Mouse (Mus musculus) left cerebral cortex, adult 8-10 months (tissue): ENCODE data around the gene Spon1. TPM values are rescaled to one million over a fixed set of nuclear protein-coding genes. Genes with fewer than 3 reads are reported as not detected.
A peak's percentile ranks its signal among the peaks of the same experiment; 100 is the strongest.

ENCODE experiments used
- DNase-seq, 2 experiments: peaks; one replicate each; pipeline ENCODE4 v3.0.0; 2022; ENCODE audit warnings: low spot score in 2 of 2
- total RNA-seq, 4 experiments: library from RNA; stranded (reverse); gene quantifications; 2 replicates each; pipeline ENCODE4 v1.2.4; 2022

The Spon1 gene
- total RNA-seq, 4 experiments from 2014 or later, result 39.1 to 44.5 (median 40.4) TPM

DNA sequence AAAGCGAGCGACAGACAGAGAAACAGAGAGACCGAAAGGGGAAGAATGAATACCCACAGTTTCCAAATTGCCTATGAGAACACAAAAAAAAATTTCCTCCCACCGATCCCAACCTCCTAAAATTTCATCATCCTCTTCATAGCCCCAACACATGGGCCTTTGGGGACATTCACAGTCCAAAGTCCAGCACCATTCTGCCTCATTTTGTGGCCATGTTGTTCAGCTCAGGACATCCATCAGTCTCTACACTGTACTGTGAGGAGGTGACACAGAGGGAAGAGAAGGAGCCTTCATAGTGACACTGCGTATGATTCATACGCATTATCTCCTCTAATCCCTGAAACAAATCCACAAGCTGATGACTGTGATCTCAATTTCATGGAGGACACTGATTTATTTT is 12.7 kb downstream of the Spon1 start:
- DNase-seq, result no peak

DNA sequence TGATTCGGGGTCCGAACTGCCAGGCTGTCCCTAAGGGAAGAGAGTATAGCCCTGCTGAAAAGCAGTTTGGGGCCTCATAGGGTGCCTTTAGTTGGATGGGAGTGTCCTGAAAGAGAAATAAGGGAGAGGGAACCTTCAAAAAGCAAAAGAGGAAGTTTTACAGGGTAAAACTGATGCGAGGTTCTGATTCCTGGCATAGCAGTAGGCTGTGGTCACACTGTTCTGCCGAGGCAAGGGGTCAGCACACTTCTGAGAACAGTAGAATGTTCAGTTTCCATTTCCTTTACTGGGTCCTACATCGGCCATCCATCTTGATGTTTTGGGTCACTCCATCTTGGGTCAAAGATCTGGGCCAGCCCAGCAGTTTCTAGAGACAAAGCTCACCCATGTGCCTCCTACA is 14.5 kb downstream of the Spon1 start:
- DNase-seq, result no peak

GRCm38 (mm10) chr7:113791991-113792390 is 26.2 kb downstream of the Spon1 start:
- DNase-seq, result no peak

DNA sequence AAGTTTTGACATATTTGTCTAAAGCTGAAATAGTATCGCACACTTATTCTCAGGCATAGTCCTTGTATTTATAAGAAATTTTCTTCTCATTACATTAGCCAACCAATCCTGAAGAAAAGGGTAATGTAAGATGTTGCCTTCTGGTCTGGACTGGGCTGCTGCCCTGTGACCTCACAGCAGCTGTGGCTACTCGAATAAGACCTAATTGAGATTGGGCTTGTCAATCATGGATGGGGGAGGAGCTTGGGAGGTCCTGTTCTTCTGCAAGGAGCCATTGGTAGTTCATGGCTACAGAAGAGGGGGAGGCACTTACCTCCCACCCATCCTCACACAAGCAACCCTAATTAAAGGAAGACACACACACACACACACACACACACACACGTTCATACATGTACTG is 27.1 kb downstream of the Spon1 start:
- no peak for DNase-seq

- no peak for DNase-seq
Measured at GRCm38 (mm10) chr7:113795209-113795608, 29.4 kb downstream of the Spon1 start.

DNA sequence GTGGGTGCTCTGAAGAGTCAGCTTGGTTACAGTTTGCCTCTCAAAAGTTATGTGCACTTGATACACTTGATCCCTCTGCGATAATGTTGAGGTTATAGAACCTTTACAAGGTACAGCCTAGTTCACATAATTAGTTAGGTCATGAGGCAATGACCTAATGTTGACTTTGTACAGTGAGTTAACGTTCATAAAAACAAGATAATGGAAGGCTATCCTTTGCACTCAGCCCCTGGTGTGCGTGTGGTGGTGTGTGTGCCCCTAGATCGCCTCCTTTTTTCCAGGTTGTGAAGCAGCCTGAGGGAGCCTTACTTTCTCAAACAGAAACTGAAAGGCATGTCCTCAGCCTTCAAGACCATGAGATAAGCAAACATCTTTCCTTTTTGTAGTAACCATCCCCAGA is 31.3 kb downstream of the Spon1 start:
- no peak for DNase-seq

DNA sequence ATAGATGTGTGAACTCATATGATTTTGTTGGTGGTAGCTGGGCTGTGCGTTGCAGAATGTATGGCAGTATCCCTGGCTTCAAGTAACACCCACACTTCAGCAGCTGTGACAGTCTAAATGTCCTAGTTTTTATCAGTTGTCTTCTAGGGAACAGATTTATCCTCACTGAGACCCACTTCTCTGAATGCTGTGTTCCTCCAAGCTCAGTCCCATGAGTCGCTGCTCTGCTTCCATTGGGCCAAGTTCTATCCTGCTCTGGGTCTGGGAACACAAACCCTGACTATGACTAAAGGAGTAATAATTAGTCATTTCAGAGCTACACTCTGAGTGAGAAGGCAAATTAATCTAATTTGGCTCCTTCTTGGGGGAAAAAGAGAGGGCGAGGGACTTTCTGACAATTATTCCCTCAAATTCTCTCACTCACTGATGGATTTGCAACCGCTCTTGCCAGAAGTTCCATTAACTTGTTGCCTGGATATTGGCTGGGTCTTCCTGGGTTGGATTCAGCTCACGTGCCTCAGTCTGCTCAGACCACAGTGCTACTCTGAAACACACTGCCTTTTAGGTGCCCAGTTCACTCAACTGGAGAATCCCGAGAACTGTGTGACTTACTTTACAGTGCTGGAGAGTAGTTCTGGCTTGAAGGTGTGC is 32.9 kb downstream of the Spon1 start:
- peak in 1 of 2 experiments; percentile 19 for DNase-seq

DNA sequence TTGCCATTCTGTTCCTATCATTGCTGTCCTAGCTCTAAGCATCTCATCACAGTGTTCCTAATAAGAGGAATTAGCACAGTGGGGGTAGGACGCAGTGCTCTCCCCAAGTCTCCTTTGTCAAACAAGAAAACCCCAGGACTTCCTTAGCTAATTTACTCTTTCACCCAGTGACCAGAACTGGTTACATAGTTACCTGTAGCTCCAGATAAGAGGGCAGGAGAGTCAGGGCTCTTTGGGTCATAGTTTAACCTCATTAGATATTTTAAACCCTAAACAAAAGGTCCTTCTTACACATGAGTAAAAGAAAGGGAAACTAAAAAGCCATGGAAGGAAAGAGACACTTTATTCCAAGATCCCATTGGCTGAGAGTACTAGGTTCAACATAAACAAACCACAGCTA is 44.0 kb downstream of the Spon1 start:
- DNase-seq, result no peak

- DNase-seq, result no peak
Measured at GRCm38 (mm10) chr7:113811376-113812158, 45.8 kb downstream of the Spon1 start.

DNA sequence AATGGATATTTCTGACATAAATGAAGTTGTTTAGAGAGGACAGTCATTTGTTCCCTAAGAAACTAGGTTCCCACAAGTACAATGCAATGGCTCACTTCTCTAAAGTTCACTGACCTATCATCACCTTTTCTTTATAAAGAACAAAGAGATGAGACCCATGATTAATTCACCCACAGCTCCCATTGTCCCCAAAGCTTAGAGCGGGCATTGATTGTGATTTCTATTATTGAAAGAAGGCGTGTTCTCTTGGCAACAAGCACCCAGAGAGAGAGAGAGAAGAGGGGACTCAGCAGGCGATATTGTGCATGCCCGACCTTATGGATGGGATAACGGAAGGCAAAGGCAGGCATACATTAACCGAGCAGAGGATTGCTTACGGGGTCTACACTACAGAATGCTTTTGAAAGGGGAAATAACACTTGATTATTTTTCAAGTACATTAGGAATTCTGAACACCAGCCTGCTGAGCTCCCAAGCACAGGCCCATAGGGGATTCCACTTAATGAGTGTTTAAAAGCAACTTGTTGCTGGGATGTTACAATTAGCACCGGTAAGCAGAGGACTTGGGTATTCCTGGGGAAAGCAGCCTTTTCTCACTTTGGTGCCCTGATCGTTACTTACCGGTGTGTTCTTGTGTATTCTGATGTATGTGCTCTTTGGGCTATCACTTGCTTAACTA is 48.4 kb downstream of the Spon1 start:
- no peak for DNase-seq

- DNase-seq, result no peak
Measured at GRCm38 (mm10) chr7:113815726-113816125, 49.9 kb downstream of the Spon1 start.

DNA sequence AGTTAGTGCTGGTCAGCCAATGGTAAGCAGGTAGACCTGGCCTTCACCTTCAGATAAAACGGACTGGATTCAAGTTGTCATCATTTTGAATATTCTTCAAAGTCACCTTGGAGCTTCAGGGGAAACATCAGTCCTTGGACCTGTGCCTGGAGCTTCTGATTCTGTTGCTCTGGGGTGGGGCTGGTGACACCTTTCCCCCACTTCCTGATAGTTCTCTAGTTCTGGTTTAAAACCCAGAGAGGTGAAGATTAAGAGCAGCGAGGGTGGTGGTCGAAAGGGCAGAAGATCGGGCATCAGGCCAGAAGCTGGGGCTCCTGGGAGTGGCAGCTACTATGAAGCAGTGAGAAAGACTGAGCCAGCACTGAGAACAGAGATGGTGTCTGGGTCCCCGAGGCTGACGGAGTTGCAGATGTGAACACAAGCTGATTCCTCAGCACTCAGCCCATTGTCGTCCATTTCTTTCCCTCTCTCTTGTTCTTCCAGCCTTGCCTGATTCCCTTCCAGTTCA is 51.1 kb downstream of the Spon1 start:
- DNase-seq, result no peak

DNA sequence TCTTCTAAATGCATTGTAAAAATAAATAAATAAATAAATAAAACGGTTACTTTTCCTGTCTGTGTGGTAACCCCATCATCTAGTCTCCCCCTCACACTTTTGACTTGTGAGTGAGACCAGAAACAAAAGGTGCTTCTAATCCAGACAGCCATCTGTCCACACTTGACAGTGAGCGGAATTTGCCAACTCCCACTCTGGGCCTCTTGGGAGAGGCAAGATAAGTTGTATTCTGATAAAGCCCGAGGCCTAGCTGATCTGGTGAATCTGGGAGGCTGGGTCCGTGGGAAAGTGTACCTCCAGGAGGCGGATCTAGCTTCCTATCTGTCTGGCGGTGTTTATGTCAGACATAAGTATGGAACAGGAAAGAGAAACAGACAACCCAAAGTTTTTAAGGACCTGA is 52.3 kb downstream of the Spon1 start:
- no peak for DNase-seq

DNA sequence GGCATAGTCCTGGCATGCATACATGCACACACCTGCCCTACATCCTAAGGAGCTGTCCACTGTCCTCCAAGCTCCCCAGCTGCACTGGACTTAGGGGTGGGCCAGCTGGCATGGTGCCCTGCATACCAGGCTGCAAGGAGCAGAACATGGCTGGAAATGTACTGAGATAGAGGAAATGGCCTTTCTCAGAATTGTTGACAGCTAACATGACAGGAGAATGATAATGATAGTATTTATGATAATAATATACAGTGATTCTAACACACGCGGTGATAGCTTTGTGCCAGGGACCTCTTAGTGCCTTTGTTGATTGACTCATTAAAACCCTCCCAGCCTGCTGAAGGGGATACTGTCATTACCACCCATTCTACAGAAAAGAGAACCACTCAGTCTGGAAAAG is 54.4 kb downstream of the Spon1 start:
- no peak for DNase-seq

DNA sequence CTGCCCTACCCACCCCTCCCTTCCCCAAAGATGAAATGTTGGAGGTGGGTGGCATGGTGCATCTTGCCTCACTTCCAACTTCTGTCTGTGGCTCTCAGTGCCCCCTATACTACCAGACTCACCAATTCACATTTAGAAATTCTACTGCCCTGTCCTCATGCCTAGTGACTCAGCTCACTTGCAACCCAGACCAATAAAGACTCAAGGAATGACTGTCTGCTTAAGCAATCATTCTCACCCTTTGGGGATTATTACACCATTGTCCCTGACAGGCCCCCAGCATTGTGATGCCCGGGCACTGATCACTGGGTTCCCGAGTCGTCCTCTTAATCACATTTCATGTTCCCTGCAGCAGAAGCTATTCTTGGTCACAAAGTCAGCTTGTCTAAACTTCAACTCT is 57.2 kb downstream of the Spon1 start:
- DNase-seq, result no peak

DNA sequence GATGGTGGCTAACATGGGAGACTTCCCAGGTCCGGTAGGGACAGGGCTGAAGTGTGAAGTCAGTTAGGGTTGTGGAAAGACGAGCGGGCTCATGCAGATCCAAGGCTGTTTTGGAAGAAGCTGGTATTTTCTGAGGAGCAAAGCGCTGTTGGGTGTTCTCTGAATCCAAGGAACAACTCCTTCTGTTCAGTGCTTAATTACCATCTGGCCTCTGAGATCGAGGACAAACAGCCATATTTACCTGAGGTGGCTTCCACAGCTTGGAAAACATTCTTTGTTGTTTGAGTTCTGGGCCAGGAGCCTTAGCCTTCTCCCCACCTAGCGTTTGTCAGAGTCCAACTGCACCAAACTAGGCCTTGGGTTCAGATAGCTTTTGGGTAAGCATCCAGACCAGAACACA is 58.9 kb downstream of the Spon1 start:
- DNase-seq, result no peak

DNA sequence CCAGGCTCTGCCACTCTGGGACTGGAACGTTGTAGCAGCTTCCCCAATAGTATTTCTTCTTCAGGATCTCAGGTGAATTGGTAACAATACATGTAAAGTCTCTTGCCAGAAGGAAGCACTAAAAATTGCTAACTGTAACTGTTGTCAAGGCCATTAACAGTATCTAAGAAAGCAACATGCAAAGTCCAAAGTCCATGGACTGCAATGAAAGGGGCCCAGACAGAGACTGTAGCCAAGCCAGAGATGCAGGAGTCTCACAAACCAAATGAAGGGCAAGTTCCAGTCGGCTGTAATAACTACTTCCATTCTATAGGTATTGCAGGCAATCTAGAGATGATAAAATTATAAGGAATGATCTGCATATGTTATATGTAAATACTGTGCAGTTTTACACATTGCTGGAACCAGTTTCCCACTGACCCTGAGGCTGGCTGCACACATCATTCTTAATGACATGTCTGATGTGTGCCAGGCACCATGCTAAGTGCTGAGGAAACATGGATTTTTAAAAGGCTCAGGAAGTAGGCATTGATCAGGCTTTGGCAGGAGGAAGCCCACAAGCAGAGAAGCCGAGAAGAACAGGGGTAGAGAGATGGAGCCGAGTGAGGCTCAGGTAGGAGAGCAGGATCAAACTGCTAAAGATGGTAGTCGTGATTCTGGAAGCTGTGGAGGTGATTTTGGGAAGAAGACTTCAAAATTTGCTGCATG is 59.9 kb downstream of the Spon1 start:
- DNase-seq, result no peak

DNA sequence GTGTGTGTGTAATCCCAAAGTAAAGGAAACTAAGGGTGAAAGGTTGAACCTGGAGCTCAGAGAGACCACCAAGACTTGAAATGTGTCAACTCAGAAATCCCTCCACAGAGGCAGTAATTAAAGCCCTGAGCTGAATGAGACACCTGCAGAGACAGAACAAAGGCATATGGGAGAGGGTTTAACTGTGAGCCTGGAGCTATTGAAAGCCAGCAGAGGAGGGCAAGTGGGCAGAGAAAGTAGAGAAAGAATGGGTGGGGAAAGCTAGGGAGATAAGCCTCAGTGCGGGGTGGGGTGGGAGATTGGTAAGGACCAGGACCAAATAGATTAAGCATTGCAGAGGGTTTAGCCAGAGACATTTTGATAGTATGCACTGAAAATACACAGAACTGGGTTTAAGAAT is 60.7 kb downstream of the Spon1 start:
- no peak for DNase-seq

DNA sequence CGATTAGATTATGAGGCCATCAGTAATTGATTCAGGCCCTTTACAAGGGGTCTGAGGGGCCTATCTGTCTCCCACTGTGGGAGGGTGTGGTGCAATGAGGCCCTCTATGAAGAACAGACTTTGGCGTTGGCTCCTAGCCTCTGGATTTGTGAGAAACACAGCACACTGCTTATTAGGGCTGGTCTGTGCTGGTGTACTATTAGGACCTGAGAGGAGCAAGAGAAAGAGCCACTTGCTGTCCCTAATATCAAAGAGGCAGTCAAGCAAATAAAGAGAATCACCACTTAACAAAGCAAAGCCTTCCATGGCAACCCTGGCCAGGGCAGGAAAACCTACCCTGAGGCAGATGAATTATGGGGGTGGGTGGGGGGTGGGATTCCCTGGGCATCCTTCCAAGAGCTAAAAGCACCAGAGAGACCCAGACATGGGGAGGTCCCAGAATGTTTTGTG is 62.3 kb downstream of the Spon1 start:
- no peak for DNase-seq

DNA sequence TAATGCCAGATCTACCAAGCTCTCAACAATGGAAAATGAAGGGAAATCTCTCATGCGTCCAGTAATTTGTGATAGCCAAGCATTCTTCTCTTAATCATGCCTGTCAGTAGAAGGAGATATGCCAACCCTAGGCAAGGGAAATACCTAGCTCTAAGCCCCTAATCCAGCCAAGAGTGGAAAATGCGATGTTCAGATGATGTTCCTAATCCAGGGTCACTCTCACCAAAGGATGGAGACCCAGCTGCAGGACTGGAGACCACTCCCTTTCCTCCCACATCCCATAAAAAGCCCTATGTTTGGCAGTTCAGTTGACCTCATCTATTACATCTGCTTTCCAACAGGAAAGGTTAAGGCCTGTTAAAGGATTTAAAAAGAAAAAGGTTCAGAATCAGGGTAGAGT is 62.8 kb downstream of the Spon1 start:
- no peak for DNase-seq

DNA sequence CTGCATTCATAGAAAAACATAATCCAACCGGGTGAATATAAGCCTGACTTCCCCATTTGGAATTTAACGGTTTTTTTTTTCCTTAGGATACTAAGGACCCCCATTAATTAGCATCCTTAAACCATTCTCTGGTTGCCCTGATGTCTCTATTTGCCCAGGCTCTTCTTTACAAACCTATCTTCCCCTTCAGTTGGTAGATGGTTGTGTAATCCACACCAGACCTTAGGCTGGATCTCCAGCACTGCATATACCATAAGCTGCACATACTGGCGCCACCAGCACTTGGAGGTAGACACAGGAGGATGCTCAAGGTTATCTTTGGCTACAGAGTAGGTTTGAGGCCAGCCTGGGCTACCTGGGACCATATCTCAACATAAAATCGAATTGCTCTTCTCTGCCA is 71.4 kb downstream of the Spon1 start:
- DNase-seq, result no peak

- DNase-seq, result no peak
Measured at GRCm38 (mm10) chr7:113839431-113839830, 73.6 kb downstream of the Spon1 start.
